Mouse (Mus musculus) ES-E14 (cell line): ENCODE results near the gene Ldhc. TPM values are rescaled to one million over a fixed set of nuclear protein-coding genes. Genes with fewer than 3 reads are reported as not detected.

Experiments used
- DNase-seq: peaks from one replicate; pipeline ENCODE4 v3.0.0-alpha.2; 2013; ENCODE audit warnings: low read depth, low spot score
- H3K27ac ChIP-seq: 2 replicates; pipeline ENCODE4 v1.5.1; 2012; ENCODE audit warnings: low read depth, mild to moderate bottlenecking, low read length, moderate library complexity, mixed read lengths; ENCODE audit not compliant: poor library complexity, insufficient read depth, severe bottlenecking
- H3K36me3 ChIP-seq: 2 replicates; pipeline ENCODE4 v1.6.1; 2012; ENCODE audit warnings: mild to moderate bottlenecking, low read length, moderate library complexity, mixed read lengths; ENCODE audit not compliant: control insufficient read depth, poor library complexity, insufficient read depth, severe bottlenecking
- H3K4me1 ChIP-seq, 2 experiments: fragments of 150-350 bp in 1 of 2; sonication (generic) in 1 of 2; 2 replicates each; pipeline ENCODE4 v1.6.1; 2012; ENCODE audit warnings: low read length in 2 of 2, mild to moderate bottlenecking in 1 of 2, mixed read lengths in 1 of 2; ENCODE audit not compliant: control insufficient read depth in 2 of 2, insufficient read depth in 2 of 2, poor library complexity in 1 of 2
- H3K4me3 ChIP-seq, 2 experiments: fragments of 150-350 bp in 1 of 2; sonication (generic) in 1 of 2; 2 replicates each; pipeline ENCODE4 v1.5.1; 2012; ENCODE audit warnings: low read length in 2 of 2, low read depth in 1 of 2, mild to moderate bottlenecking in 1 of 2, mixed read lengths in 1 of 2; ENCODE audit not compliant: insufficient read depth in 1 of 2, poor library complexity in 1 of 2, severe bottlenecking in 1 of 2
- H3K9ac ChIP-seq: 2 replicates; pipeline ENCODE4 v1.6.1; 2012; ENCODE audit warnings: low read depth, mild to moderate bottlenecking, low read length, mixed read lengths; ENCODE audit not compliant: poor library complexity, insufficient read depth, severe bottlenecking
- H3K9me3 ChIP-seq: fragments of 150-350 bp; sonication (generic); 2 replicates; pipeline ENCODE4 v1.6.1; 2012; ENCODE audit warnings: low read depth, mild to moderate bottlenecking, low read length; ENCODE audit not compliant: control insufficient read depth, insufficient read depth
- CHD2 ChIP-seq: IDR thresholded peaks from 2 replicates; pipeline ENCODE4 v1.6.1; 2014; ENCODE audit warnings: mild to moderate bottlenecking, low read depth, low read length, inconsistent platforms
- HCFC1 ChIP-seq: IDR thresholded peaks from 2 replicates; pipeline ENCODE4 v1.6.1; 2012; ENCODE audit warnings: low read length, inconsistent platforms, borderline replicate concordance; ENCODE audit not compliant: insufficient read depth
- MAFK ChIP-seq: IDR thresholded peaks from 2 replicates; pipeline ENCODE4 v1.6.1; 2014; ENCODE audit warnings: mild to moderate bottlenecking, low read depth, low read length, inconsistent platforms; ENCODE audit not compliant: insufficient read depth
- ZC3H11A ChIP-seq: IDR thresholded peaks from 2 replicates; pipeline ENCODE4 v1.6.1; 2012; ENCODE audit warnings: low read depth, mild to moderate bottlenecking, inconsistent platforms, low read length, borderline replicate concordance
- ZNF384 ChIP-seq: IDR thresholded peaks from 2 replicates; pipeline ENCODE4 v1.6.1; 2012; ENCODE audit warnings: low read depth, low read length, inconsistent platforms
- in situ Hi-C, 2 experiments: fragments of 600-800 bp; cut with MboI; formaldehyde crosslinking; loops; one replicate each; pipeline ENCODE4 v1.15.1; 2025; ENCODE audit warnings: low sequenced_read_pairs in 2 of 2, inconsistent platforms in 1 of 2; ENCODE audit not compliant: unreplicated experiment in 2 of 2
- total RNA-seq: library from RNA; depleted of rRNA; stranded (reverse); fragments of 300-350 nt; gene quantifications from 2 replicates; pipeline ENCODE4 v1.2.3, GENCODE M21; 2012

The Ldhc gene
- total RNA-seq, 1 experiment, result 3.4 TPM

DNA sequence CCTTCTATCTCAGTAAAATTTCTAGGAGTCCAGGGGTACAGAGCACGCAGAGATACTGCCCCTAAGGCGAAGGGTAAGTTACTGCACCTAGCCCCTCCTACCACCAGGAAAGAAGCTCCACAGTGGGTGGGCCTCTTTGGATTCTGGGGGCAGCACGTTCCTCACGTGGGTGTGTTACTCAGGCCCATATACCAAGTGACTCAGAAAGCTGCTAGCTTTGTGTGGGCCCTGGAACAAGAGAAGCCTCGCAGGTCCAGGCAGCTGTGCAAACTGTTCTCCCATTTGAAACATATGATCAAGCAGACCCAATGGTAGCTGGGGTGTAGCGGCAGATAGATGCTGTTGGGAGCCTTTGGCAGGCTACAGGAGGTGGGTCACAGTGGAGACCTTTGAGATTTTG is 2.0 kb upstream of the Ldhc start:
- Histone ChIP-seq H3K4me3 (no peak overlapping the region), H3K9ac (no peak overlapping the region), H3K36me3 (peaks cover 21% of the 10 kb centered on the region), H3K4me1 (0 out of 4 replicates have a peak, but pooled peaks cover 0 to 2% of the 10 kb centered on the region in 2 experiments), H3K27ac (no peak overlapping the region), H3K9me3 (no peaks in the 10 kb centered on the region)
- in situ Hi-C loops, result no loop called here
- TF ChIP-seq HCFC1 (no peak), MAFK (no peak), CHD2 (no peak), ZNF384 (no peak), ZC3H11A (no peak)
- DNase-seq, result no peak

DNA sequence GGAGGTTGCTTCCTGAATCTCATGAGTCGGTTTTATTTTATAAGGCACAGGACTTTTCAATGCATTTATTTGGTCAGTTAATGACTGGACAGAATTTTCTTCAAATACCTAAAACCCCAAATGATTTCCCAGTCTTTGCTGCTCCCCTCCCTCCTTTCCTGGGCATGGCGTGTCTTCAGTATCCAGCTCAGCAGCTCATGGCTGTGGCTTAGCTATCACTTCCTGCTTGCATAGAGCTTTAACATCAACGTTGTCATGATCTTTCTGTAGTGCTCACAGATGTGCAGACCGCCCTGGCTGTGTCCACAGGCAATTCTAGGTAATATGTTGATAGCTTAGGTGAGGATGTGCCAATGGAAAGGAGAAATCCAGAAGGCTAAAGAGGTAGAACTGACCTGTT is 11.0 kb downstream of the Ldhc start:
- TF ChIP-seq MAFK, result no peak
- TF ChIP-seq ZC3H11A, result no peak
- no peak for TF ChIP-seq ZNF384
- no peak for TF ChIP-seq CHD2
- no peak for TF ChIP-seq HCFC1
- Histone ChIP-seq H3K9ac (no peak overlapping the region), H3K4me3 (no peak overlapping the region), H3K36me3 (no peaks in the 10 kb centered on the region), H3K27ac (no peak overlapping the region), H3K4me1 (no peaks in the 10 kb centered on the region), H3K9me3 (no peaks in the 10 kb centered on the region)
- in situ Hi-C loops, result no loop called here
- DNase-seq, result no peak

DNA sequence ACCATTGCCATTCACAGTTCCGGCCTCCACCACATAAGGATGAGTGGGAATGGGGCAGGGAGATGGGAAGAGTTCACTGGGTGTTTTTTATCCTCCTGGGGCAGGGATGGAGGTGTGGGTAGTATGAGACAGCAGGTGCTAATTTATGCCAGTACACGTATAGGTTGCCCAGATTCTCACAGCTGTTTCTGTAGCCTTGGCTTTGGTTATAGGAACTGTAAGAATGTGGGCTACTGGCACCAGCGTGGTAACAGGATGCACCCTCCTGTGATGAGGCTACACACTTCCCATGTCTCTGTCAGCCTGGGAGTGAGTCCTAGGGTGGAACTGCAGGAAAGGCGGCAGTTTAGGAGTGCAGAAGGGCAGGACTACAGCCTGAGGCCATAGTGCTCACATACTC is 15.8 kb downstream of the Ldhc start:
- H3K9ac ChIP-seq, result no peak overlapping the region
- no peaks in the 10 kb centered on the region for H3K4me1 ChIP-seq
- TF ChIP-seq ZNF384 (no peak), CHD2 (no peak), HCFC1 (no peak)
- in situ Hi-C loops, result no loop called here
- DNase-seq, result no peak
- no peaks in the 10 kb centered on the region for H3K9me3 ChIP-seq
- H3K36me3 ChIP-seq, result no peaks in the 10 kb centered on the region
- H3K27ac ChIP-seq, result no peak overlapping the region
- H3K4me3 ChIP-seq, result no peak overlapping the region

DNA sequence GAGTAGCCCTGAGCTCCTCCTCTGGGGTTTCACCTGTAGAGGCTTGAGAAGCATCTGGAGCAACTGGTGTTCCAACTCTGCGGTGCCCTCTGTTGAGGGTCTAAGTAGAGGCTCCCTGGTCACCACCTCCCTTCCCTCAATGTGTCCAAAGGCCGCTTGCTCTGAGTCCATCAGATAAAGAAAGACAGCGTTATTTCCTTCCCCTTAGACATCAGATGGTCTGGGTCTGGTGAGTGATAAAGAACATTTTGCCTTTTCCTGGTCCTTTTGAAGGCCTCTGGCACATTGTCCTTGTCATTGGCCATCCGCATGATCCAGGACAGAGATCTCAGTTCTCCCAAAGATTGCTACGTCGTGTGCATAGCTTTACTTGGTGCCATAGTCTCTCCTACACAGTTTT is 16.3 kb downstream of the Ldhc start:
- H3K4me3 ChIP-seq, result no peak overlapping the region
- no peak overlapping the region for H3K9ac ChIP-seq
- H3K27ac ChIP-seq, result no peak overlapping the region
- no peak for DNase-seq
- in situ Hi-C loops, result no loop called here
- H3K36me3 ChIP-seq, result no peaks in the 10 kb centered on the region
- H3K4me1 ChIP-seq, result no peaks in the 10 kb centered on the region
- TF ChIP-seq HCFC1, result no peak
- TF ChIP-seq MAFK, result no peak
- TF ChIP-seq CHD2, result no peak
- no peak for TF ChIP-seq ZC3H11A
- no peak for TF ChIP-seq ZNF384
- H3K9me3 ChIP-seq, result no peaks in the 10 kb centered on the region

DNA sequence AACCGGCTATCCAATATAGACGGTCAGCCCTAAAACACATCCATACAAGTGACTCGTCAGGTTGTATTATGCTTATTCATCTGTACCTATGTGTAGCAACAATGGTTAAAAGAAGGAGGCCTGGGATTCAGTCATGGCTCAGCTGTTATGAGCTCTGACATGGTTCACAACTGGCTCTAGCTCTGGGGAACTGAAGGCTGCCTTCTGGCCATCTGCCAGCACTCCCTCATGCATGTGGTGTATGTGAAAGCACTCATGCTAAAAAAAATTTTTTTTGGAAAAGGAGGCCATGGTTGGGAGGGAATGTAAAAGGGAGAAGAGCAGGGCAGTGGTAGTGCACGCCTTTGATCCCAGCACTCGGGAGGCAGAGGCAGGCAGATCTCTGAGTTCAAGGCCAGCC is 18.8 kb downstream of the Ldhc start:
- Histone ChIP-seq H3K9me3 (no peaks in the 10 kb centered on the region), H3K27ac (no peak overlapping the region), H3K36me3 (no peaks in the 10 kb centered on the region), H3K9ac (no peak overlapping the region), H3K4me3 (no peak overlapping the region), H3K4me1 (no peaks in the 10 kb centered on the region)
- in situ Hi-C loops, result no loop called here
- TF ChIP-seq HCFC1, result no peak
- no peak for TF ChIP-seq MAFK
- TF ChIP-seq ZNF384, result no peak
- no peak for TF ChIP-seq ZC3H11A
- no peak for TF ChIP-seq CHD2
- no peak for DNase-seq
